Mouse (Mus musculus): ENCODE measurements around the gene Kdm7a. TPM values are rescaled to one million over a fixed set of nuclear protein-coding genes. Genes with fewer than 3 reads are reported as not detected.

The Kdm7a gene
- total and polyA plus RNA-seq, 2 experiments = 1.1 to 9.5 TPM

DNA sequence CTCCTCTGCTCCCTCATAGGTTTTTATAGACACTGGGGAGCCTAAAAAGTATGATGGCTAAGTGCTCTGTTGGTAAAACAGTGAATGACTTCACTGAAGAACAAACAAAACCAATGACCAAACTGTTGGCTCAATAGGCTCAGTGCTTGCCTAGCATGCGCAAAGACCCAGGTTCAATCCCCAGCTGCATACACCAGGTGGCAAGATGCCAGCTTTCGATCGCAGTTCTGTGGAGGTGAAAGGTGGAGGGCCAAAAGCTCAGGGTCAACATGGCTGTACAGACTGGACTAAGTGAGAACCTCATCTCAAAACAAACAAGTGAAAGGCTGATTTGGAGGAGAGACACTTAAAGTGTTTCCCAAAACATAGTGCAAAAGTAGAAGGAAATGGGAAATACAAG, 10.5 kb upstream of the Kdm7a start:
- WGBS = 36% methylated on average over 3 of the region's 3 CpGs

DNA sequence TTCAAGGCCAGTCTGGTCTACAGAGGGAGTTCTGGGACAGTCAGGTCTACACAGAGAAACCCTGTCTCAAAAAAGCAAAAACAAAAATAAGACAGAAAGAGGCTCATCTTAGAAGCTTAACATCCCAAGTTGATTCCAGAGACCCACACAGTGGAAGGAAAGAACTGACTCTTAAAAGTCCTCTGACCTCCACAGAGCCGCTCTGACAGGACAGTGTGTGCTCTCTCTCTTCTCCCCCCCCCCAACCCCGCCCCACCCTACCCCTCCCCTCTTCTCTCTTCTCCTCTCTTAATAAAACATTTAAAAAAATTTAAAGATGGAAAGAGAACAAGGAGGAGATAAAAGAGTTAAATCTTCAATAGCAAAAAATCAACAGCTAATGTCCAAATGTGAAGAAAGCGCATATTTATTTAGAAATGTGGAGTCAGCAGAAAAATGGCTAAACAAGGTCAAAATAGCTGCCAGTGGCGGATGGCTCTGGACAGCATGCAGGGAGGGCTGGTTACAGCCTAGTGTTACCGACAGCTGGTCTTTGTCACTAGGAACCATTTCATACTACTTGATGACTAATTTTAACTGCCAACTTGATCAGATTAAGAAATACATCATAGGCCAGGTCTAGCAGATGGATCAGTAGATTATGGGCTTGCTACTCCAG, 8.5 kb upstream of the Kdm7a start:
- Histone ChIP-seq H3K4me3 (ENCODE audit: insufficient read depth, low read depth, low read length) (no peak overlapping the region), H3K27me3 (ENCODE audit: control insufficient read depth, insufficient read depth, low read length) (no peaks in the 10 kb centered on the region), H3K4me1 (ENCODE audit: control insufficient read depth, insufficient read depth, low read length) (no peaks in the 10 kb centered on the region), H3K9ac (ENCODE audit: low read depth, low read length) (no peak overlapping the region), H3K27ac (replicated peaks; ENCODE audit: insufficient read depth, low read depth, low read length) (no peak overlapping the region), H3K36me3 (ENCODE audit: control insufficient read depth, insufficient read depth, low read length) (no peaks in the 10 kb centered on the region), H3K79me2 (ENCODE audit: control insufficient read depth, insufficient read depth, low read length) (no peaks in the 10 kb centered on the region)
- 42% methylated on average over 5 of the region's 5 CpGs for WGBS
- no peak for DNase-seq (ENCODE audit: extremely low read depth, low read depth, low spot score)
- TF ChIP-seq CTCF (IDR thresholded peaks at IDR 0.05; ENCODE audit: low read depth, low read length) (no peak), POLR2A (IDR thresholded peaks at IDR 0.05; ENCODE audit: extremely low read depth, insufficient read depth, low read length) (no peak)

More for the DNA sequence above, 10.5 kb upstream of the Kdm7a start:
- Histone ChIP-seq H3K27me3 (ENCODE audit: control insufficient read depth, insufficient read depth, low read length) (no peaks in the 10 kb centered on the region), H3K36me3 (ENCODE audit: control insufficient read depth, insufficient read depth, low read length) (no peaks in the 10 kb centered on the region), H3K4me1 (ENCODE audit: control insufficient read depth, insufficient read depth, low read length) (no peaks in the 10 kb centered on the region), H3K9ac (ENCODE audit: low read depth, low read length) (no peak overlapping the region), H3K27ac (replicated peaks; ENCODE audit: insufficient read depth, low read depth, low read length) (no peak overlapping the region), H3K79me2 (ENCODE audit: control insufficient read depth, insufficient read depth, low read length) (no peaks in the 10 kb centered on the region), H3K4me3 (ENCODE audit: insufficient read depth, low read depth, low read length) (no peak overlapping the region)
- DNase-seq (ENCODE audit: extremely low read depth, low read depth, low spot score) = peak; percentile 77
- no peak for TF ChIP-seq POLR2A (IDR thresholded peaks at IDR 0.05; ENCODE audit: extremely low read depth, insufficient read depth, low read length)

DNA sequence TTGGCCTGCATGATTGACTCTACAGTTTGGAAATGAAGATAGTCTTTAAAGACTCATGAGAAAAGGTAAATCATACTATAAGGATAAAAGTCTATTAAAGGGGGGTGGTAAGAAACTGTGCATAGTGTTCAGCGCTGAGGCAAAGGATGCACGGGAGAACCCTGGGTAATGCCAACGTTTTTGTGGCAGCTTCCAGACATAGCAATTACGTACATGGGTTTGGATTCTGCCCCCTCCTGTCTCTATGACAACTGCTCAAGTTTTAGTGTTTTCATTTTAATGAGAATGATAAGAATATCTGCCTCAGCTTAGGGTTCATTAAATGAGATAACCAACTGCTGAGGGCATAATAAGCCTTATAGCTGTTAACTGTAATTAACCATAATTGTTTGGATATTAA, 3.1 kb upstream of the Kdm7a start:
- no peak for DNase-seq (ENCODE audit: extremely low read depth, low read depth, low spot score)
- H3K79me2 ChIP-seq (ENCODE audit: control insufficient read depth, insufficient read depth, low read length) = no peaks in the 10 kb centered on the region
- no peaks in the 10 kb centered on the region for H3K36me3 ChIP-seq (ENCODE audit: control insufficient read depth, insufficient read depth, low read length)
- H3K4me1 ChIP-seq (ENCODE audit: control insufficient read depth, insufficient read depth, low read length) = no peaks in the 10 kb centered on the region
- H3K4me3 ChIP-seq (ENCODE audit: insufficient read depth, low read depth, low read length) = no peak overlapping the region
- no peaks in the 10 kb centered on the region for H3K27me3 ChIP-seq (ENCODE audit: control insufficient read depth, insufficient read depth, low read length)
- 86% methylated on average over 4 of the region's 4 CpGs for WGBS
- H3K27ac ChIP-seq (replicated peaks; ENCODE audit: insufficient read depth, low read depth, low read length) = no peak overlapping the region
- H3K9ac ChIP-seq (ENCODE audit: low read depth, low read length) = no peak overlapping the region
- TF ChIP-seq CTCF (IDR thresholded peaks at IDR 0.05; ENCODE audit: low read depth, low read length) (no peak), POLR2A (IDR thresholded peaks at IDR 0.05; ENCODE audit: extremely low read depth, insufficient read depth, low read length) (no peak)

DNA sequence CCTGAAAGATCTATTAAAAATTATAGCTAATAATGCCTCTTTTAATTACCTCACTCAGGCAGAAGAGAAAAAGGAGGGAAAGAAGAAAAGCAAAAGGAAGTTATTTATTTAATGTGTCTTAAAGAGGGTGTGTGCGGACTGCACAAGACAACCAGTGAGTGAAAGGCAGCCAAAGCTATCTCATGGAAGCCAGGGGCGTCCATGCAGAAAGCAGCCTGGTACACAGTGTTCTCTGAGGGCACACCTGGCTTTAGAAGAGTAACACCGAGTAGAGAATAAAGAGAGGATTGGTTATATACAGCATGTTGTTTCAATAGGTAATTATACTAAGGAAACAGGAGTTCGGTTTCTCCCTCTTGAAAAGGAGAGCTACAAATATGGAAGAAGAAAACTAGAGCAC, 1.6 kb upstream of the Kdm7a start:
- 95% methylated on average over 4 of the region's 4 CpGs for WGBS
- no peak overlapping the region for H3K27ac ChIP-seq (replicated peaks; ENCODE audit: insufficient read depth, low read depth, low read length)
- peaks cover 6% of the 10 kb centered on the region for H3K79me2 ChIP-seq (ENCODE audit: control insufficient read depth, insufficient read depth, low read length)
- H3K4me3 ChIP-seq (ENCODE audit: insufficient read depth, low read depth, low read length) = no peak overlapping the region
- DNase-seq (ENCODE audit: extremely low read depth, low read depth, low spot score) = no peak
- H3K4me1 ChIP-seq (ENCODE audit: control insufficient read depth, insufficient read depth, low read length) = peaks cover 4% of the 10 kb centered on the region; the same call in 1 of the 2 replicates
- no peaks in the 10 kb centered on the region for H3K27me3 ChIP-seq (ENCODE audit: control insufficient read depth, insufficient read depth, low read length)
- no peak overlapping the region for H3K9ac ChIP-seq (ENCODE audit: low read depth, low read length)
- no peaks in the 10 kb centered on the region for H3K36me3 ChIP-seq (ENCODE audit: control insufficient read depth, insufficient read depth, low read length)
- TF ChIP-seq POLR2A (IDR thresholded peaks at IDR 0.05; ENCODE audit: extremely low read depth, insufficient read depth, low read length) (no peak), CTCF (IDR thresholded peaks at IDR 0.05; ENCODE audit: low read depth, low read length) (no peak)

DNA sequence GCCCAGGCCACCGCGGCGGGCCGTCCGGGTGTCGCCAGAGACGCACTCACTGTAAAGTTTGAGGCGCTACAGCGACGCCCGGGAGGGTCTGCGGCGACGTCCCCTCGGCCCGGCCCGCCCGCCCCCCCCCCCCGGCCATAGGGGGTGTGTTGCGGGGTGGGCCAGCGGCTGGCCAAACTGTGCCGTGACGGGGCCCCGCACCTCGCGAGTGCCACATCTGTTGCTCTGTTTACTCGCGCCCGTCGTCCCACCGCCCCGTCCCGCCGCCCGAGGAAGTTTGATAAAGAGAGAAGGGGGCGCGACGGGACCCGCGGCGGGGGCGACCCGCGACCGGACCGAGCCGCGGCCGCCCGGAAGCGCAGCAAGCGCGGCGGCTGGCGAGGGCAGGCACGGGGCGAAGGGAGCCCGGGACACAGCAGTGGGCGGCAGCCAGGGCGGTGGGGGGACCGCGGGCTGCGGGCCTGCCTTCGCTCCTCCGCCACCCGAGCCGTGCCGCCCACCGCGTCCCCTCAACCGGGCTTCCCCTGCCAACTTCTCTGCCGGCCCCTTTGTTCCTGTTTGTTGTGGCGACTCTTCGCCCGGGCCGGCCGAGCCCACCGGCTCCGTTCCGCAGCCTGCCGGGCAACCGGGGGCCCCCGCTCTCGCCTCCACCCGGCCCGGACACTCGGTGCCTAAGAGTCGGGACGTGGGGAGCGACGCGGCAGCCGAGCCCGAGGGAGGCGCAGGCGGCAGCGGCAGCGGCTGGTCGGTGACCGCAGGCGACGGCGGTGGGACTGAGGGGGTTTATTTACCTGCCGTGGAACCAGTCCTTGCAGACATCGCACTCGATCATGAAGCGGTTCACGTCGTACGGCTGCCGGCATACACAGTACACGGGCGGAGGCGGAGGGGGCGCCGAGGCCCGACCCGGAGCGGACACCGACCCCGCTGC, 674 bp downstream of the Kdm7a start:
- DNase-seq (ENCODE audit: extremely low read depth, low read depth, low spot score) = no peak
- TF ChIP-seq POLR2A (IDR thresholded peaks at IDR 0.05; ENCODE audit: extremely low read depth, insufficient read depth, low read length) = no peak
- TF ChIP-seq CTCF (IDR thresholded peaks at IDR 0.05; ENCODE audit: low read depth, low read length) = no peak
- Histone ChIP-seq H3K36me3 (ENCODE audit: control insufficient read depth, insufficient read depth, low read length) (no peaks in the 10 kb centered on the region), H3K79me2 (ENCODE audit: control insufficient read depth, insufficient read depth, low read length) (peaks cover 12% of the 10 kb centered on the region), H3K27me3 (ENCODE audit: control insufficient read depth, insufficient read depth, low read length) (no peaks in the 10 kb centered on the region), H3K27ac (replicated peaks; ENCODE audit: insufficient read depth, low read depth, low read length) (peak overlapping the region; percentile 92), H3K4me1 (ENCODE audit: control insufficient read depth, insufficient read depth, low read length) (peaks cover 4% of the 10 kb centered on the region; the same call in 1 of the 2 replicates), H3K9ac (ENCODE audit: low read depth, low read length) (peak overlapping the region; percentile 97), H3K4me3 (ENCODE audit: insufficient read depth, low read depth, low read length) (peak overlapping the region; percentile 98)
- 1% methylated on average over 103 of the region's 121 CpGs for WGBS
